Mouse (Mus musculus): ENCODE data around the gene Frem1.
A peak's percentile ranks its signal among the peaks of the same experiment; 100 is the strongest.

Frem1 gene

GRCm38 (mm10) chr4:82921962-82922361, 130.2 kb downstream of the Frem1 start:
- DNase-seq: no peak

DNA sequence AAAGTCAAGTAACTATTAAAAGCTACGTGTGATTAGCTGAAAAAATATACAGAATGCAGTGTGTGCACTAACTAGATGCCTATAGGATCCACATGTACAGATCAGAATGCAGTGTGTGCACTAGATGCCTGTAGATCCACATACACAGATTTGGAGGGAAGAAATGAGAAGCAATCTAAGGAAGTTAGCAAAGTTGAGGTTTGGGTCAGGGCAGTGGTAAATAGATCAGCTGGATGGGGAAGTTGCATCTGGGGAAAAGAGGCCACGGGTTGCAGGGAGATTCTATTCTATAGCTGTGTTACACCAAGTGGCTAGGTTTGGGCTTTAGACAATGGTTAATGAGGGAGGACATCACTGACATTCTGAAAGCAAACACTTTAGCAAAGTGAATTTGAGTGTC, 133.5 kb downstream of the Frem1 start:
- peak; percentile 11 for DNase-seq

- DNase-seq: no peak
These were observed 135.5 kb downstream of the Frem1 start for GRCm38 (mm10) chr4:82916678-82917050.

DNA sequence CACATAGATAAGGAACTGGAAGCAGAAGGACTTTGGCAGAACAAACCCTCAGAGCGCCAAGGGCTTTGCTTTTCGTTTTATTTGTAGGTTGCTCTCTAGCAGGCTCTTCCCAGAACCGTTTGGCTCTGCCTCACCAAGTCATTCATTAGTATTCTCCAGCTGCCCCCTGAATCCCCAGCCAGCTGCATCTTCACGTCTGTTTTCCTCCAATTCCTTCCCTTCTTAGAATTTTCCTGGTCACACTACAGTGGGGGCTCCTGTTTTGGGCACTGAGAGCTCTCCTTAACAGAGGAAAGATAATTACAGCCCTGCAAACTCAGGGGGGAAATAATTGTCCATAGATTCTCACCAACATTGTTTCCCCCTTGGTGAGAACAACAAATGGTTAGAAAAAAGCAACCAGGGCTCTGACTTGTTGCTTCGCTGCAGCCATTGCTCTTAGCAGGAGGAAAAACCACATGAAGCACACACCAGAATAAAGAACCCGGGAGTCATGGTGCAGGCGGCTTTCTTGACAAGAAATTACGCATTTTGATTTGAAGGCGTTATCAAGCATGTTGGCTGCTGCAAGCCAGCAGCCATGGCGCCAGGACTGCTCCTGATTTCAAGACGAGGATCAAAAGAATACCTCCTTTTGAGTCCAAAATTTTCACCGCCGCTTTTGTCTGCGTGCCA, 136.0 kb downstream of the Frem1 start:
- DNase-seq: peak; percentile 80

GRCm38 (mm10) chr4:82915576-82915975, 136.6 kb downstream of the Frem1 start:
- DNase-seq: peak; percentile 85

DNA sequence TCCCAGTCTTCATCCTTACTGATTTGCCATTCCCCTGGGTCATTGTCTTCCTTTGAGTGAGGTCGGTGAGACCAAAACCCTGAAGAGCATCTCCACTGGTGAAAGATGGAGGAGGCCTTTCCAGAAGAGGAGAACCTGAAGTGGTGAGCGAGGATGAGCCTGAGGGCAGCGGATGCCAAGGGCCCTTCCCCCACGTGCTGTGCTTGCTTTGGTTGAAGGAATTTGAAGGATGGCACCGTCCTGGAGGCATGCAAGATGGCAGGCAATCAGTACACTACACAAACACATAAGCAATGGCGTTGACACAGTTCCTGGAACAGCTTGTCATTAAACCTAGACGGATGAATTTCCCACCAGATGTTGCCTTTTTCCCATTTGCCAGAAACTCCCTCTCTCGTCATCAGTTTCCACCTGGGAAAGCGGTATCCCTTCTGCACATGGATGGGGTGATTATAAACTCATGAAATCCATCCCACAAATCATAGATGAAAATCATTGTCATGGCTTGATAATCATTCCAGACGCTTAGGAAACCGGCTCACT, 137.5 kb downstream of the Frem1 start:
- DNase-seq: peak; percentile 74

DNA sequence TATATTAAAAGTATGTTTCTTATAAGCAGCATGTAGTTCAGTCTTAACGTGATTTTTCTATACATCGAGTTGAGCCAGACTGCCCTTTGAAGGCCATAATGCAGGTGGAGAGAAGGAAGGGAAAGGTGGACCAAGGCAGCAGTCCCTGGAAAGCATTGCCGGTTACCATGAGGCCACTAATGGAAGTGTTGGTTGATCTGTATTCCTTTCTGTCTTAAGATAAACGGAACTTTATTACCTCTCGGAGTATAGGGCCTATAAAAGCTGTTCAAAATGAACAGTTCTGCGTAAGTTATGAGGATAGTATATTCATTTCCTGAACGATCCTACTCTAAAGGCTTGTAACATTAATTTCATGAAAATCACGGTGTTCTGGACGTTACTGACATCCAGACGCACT, 156.9 kb downstream of the Frem1 start:
- DNase-seq: no peak

GRCm38 (mm10) chr4:82892247-82892646, 159.9 kb downstream of the Frem1 start:
- DNase-seq: peak; percentile 11

DNA sequence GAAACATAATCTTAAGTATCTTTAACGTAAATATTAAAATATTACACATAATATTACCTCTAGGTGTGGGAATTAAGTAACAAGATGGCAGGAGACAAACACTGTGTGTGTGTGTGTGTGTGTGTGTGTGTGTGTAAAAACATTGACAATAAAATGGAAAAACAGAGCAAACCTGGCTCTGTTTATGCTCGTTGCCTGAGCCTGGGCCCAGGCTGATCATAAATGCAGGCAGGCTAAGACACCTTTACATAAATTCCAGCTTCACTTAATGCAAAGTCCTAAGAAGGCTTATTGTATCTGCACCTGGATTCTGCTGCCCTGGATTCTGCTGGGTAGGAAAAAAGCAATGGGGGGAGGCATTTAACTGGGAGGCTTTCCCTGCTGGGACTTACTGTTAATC, 160.6 kb downstream of the Frem1 start:
- DNase-seq: peak; percentile 35

- DNase-seq: peak; percentile 78
These were observed 161.1 kb downstream of the Frem1 start for GRCm38 (mm10) chr4:82891049-82891448.

GRCm38 (mm10) chr4:82890585-82890984, 161.6 kb downstream of the Frem1 start:
- DNase-seq: peak; percentile 5

DNA sequence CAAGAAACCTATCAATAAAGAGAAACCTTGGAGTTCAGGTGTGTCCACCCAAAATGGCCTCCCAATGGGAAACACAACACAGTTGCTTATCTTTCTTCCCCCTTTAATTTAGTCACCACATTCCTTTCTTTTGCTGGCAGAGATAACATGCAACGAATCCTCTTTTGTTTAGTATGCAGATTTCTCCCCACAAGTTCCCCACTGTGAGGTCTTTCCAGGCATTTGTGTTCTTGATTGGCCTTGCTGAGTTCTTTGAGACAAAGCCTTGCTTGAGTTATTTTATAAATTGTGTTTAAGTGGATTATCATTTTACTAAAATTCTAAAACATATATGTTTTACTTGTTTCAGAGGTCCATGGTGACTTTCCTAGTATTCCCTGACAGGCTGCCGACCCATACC, 166.0 kb downstream of the Frem1 start:
- DNase-seq: no peak

GRCm38 (mm10) chr4:82885535-82885913, 166.6 kb downstream of the Frem1 start:
- peak; percentile 31 for DNase-seq

DNA sequence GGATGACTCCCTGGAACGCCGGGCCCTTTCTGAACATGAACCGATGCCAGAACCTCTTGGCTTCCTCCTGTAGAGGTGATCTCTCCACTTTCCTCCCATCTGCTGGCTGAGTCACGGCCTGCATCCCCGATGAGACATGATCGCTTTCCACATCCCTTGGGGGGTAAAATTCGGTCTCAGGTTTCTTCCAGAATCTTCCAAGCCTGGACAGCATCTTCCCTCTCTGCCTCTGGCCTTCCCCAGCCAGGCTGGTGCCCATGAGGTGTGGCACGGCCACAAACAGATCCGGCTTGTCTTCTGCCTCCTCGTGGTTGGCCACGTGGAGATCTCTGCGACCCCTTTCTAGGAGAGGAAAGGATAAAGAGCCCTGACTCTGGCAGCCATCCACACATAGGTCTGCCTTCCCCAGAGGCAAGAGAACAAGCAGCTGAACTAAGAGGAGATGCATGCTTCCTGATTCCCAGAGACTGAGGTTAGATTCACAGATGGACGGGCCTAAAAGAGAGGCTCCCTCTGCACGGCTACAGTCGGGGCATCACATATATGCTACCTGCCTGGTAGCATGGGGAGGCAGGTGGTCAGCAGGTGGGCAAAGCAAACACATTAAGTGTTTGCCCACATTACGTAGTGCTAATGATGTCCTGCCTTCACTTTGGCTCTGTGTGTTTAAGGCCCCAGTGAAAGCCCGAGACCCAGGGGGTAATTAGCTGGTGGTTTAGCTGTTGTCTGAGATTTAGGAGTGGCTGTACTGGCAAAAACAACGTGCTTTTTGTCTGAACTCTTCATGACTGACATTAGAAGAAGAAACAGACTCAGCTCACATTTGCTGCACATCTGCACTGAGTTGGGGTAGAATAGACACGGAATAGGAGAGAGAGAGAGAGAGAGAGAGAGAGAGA, 167.3 kb downstream of the Frem1 start, which contains the start of gene Cer1:
Cer1 (minus strand) TSS at position 513 of the 899 bp plus-strand sequence.
- peak; percentile 87 for DNase-seq

DNA sequence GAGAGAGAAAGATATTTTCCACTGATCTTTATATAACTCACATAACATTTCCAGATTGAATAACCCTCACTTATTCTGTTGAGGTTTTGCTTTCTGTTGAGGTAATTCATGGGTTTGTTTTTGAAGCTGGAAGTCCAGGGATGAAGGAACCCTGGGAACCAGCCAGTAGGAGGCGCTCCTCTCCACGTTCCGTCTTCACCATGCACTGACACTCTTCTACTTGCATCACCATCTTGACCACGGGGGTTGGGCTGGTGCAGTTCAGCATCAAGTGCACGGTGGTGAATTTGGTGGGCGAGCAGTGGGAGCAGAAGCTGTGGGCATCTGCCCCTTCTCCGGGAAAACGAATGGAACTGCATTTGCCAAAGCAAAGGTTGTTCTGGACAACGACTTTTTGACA, 169.6 kb downstream of the Frem1 start:
- DNase-seq: peak; percentile 78

DNA sequence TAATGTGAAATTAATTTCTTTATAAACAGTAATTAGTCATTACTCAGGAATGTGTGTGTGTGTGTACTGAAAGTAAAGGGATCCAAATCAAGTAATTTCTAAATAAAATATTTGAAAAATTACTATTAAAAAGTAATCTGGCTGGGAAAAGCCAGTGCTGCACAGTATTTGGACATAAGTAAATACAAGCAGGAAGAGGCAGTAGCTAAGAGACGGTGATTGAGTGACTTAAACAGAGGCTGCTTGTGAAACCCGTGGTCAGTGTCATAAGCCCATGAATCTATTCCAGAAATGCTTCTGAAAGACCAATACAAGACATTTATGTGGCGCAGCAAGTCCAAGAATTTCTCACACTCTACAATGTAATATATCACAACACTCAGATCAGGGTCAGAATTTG, 170.8 kb downstream of the Frem1 start:
- DNase-seq: no peak

DNA sequence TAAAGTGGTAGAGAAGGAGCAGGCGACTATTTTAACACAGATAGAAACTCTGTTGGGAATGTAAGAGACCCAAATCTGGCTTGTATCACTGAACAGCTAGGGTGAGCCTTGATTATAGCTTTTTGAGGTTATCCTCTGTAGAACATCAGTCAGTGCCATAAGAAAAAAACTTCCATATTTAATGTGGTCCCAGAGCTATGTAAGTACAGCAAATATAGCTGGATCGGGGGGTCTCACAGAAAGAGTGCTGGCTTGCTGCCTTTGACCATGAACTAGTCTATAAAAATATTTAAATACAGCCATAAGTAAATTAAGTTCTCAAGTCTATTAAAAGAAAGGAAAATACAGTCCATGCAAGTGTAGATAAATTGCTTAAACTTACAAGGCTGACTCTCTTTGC, 171.9 kb downstream of the Frem1 start:
- DNase-seq: peak; percentile 3

- peak; percentile 72 for DNase-seq
These were observed 173.0 kb downstream of the Frem1 start for GRCm38 (mm10) chr4:82879152-82879551.

DNA sequence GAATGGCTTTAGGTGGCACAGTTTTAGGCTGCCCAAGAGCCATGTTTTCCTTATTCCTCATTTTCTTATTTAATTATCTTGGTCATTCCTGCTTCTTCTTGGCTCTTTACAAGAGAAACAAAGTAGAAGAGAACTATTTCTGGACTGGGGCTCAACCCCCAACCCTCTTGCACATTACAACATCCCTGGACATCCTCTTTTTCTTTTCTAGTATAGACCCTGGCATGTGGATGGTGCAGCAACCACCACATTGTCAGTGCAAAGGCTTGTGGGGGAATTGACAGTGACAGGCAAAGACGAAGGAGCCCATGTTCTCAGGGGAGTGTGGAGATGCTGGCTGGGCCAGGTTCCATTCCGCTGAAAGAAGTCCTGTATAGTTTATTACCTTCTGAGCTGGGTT, 175.5 kb downstream of the Frem1 start:
- no peak for DNase-seq

DNA sequence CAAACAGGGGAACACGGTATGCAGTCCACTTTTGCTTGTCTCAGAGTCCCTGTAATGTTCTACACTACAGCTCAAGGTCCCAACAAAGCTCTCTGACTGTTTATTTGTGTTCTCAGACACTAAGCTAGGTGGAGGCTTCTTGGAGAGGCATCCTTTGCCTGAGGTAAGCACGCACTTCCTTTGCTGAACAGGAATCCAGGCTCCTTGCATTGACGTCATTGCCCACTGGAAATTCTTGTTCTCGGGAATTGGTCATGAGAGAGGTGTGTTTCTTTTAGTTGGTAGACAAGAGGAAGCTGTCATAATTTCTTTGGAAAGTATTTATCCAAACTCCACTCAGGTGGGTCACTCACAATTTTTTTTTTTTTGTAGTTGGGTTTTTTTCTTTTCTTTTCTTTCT, 176.6 kb downstream of the Frem1 start:
- peak; percentile 15 for DNase-seq

- no peak for DNase-seq
These were observed 177.3 kb downstream of the Frem1 start for GRCm38 (mm10) chr4:82874791-82875190.

DNA sequence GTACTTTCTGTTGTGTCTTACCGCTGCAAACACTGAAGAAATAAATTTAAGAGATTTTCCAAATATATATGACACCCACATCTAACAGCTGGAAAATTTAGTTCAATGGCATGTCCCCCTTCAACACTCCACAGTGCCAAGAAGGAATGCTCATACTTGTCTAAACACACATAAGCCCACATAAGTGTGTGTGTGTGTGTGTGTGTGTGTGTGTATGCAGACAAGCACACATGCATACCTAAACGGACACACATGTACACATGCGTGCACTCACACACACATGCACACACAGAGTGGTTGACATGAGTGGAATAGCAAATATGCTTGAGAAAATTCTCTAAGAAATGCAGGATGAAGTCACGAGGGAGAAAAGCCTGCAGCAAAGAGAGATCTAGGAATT, 179.6 kb downstream of the Frem1 start:
- peak; percentile 27 for DNase-seq

GRCm38 (mm10) chr4:82872121-82872520, 180.0 kb downstream of the Frem1 start:
- DNase-seq: peak; percentile 22

DNA sequence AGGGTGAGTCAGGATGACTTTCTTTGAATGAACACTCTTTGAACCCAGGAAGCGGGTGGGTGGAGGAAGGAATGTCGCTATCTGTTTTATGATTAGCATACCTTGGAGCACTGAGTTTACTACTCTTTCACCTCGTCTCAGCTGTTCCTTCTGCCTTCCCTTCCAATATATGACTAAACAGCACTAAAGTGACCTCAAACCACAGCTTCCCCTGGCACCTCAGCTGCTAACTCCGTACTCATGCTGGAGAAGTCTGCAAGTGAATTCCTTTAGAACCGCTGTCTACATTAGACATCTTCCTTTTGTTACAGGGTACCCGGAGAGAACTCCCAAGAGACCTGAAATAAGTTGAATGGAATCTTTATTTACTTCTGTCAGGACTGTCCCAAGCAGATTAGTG, 181.2 kb downstream of the Frem1 start:
- peak; percentile 76 for DNase-seq

Measured in heart, adult 11 months (tissue).